25 mouse cellular contexts compared by ENCODE assay signal in the genomic region with DNA sequence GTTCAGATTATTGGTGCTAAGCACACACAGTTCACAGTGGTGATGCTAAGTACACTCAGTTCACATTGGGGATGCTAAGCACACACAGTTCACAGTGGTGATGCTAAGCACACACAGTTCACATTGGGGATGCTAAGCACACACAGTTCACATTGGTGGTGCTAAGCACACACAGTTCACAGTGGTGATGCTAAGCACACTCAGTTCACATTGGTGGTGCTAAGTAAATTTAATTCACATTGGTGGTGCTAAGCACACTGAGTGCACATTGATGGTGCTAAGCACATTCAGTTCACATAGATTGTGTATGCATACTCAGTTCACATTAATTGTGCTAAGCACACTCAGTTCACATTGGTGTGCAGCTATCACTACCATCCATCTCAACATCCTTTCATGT.
"Had no signal": no experiment of that assay in that cellular context is flagged by ENCODE, and none has a peak within 500 bp of the region (broad histone marks: within the 10 kb centered on the region; RNA-seq: fewer than 3 reads in every experiment).

No protein-coding gene starts in this region.

- H3K4me1 ChIP-seq: embryonic facial prominence, embryonic 10.5 days; embryonic facial prominence, embryonic 12.5 days; embryonic facial prominence, embryonic 13.5 days; embryonic facial prominence, embryonic 15.5 days; forebrain, embryonic 10.5 days; forebrain, embryonic 12.5 days; forebrain, embryonic 13.5 days; forebrain, embryonic 15.5 days had no signal

- H3K36me3 ChIP-seq: embryonic facial prominence, embryonic 10.5 days; embryonic facial prominence, embryonic 12.5 days; embryonic facial prominence, embryonic 13.5 days; embryonic facial prominence, embryonic 15.5 days; forebrain, embryonic 10.5 days; forebrain, embryonic 12.5 days; forebrain, embryonic 15.5 days had no signal

- H3K9me3 ChIP-seq: embryonic facial prominence, embryonic 10.5 days; embryonic facial prominence, embryonic 12.5 days; embryonic facial prominence, embryonic 13.5 days; embryonic facial prominence, embryonic 15.5 days; forebrain, embryonic 10.5 days; forebrain, embryonic 12.5 days; forebrain, embryonic 13.5 days; forebrain, embryonic 15.5 days had no signal

- H3K27me3 ChIP-seq: embryonic facial prominence, embryonic 12.5 days; embryonic facial prominence, embryonic 13.5 days; embryonic facial prominence, embryonic 15.5 days; forebrain, embryonic 12.5 days; forebrain, embryonic 13.5 days; forebrain, embryonic 15.5 days had no signal

- DNase-seq: cerebellum, adult 9-10 months; cerebellum, adult 9-11 months; cerebellum, postnatal 10 days; cerebellum, postnatal 14 days; cerebellum, postnatal 25 days; cerebellum, postnatal 36 days; embryo, embryonic 11 days; forebrain, postnatal 0 days; gastrocnemius, adult 2 months; gastrocnemius, postnatal 10 days; gastrocnemius, postnatal 14 days; gastrocnemius, postnatal 25 days; gastrocnemius, postnatal 36 days; heart, adult 11 months; heart, adult 18-20 months; heart, adult 2 months had no signal

- H3K4me3 ChIP-seq: embryonic facial prominence, embryonic 10.5 days; embryonic facial prominence, embryonic 12.5 days; embryonic facial prominence, embryonic 13.5 days; embryonic facial prominence, embryonic 15.5 days; erythroblast, embryonic 14.5 days; forebrain, embryonic 10.5 days; forebrain, embryonic 12.5 days; forebrain, embryonic 13.5 days; forebrain, embryonic 15.5 days; gastrocnemius, adult 2 months; heart, adult 2 months had no signal

- H3K9ac ChIP-seq: embryonic facial prominence, embryonic 12.5 days; embryonic facial prominence, embryonic 13.5 days; embryonic facial prominence, embryonic 15.5 days; forebrain, embryonic 12.5 days; forebrain, embryonic 13.5 days; forebrain, embryonic 15.5 days; forebrain, postnatal 0 days had no signal

- H3K27ac ChIP-seq: embryonic facial prominence, embryonic 10.5 days; embryonic facial prominence, embryonic 12.5 days; embryonic facial prominence, embryonic 13.5 days; embryonic facial prominence, embryonic 15.5 days; forebrain, embryonic 10.5 days; forebrain, embryonic 12.5 days; forebrain, embryonic 13.5 days; forebrain, embryonic 15.5 days; gastrocnemius, adult 2 months; heart, adult 2 months had no signal
